Mouse (Mus musculus) testis, postnatal 14 days (tissue): ENCODE measurements around the gene Myb.

Source experiments
- DNase-seq: peaks from one replicate; pipeline ENCODE4 v3.0.0; 2021; ENCODE audit warnings: low spot score

The Myb gene

GRCm38 (mm10) chr10:21160537-21161358 is at the start of gene Myb:
TSS of gene Myb (minus strand) at chr10:21160984.
- DNase-seq: peak; percentile 67

GRCm38 (mm10) chr10:21207378-21207777 is 46.6 kb upstream of the Myb start:
- no peak for DNase-seq

- DNase-seq: no peak
Observed at GRCm38 (mm10) chr10:21206232-21206631, 45.4 kb upstream of the Myb start.

GRCm38 (mm10) chr10:21204496-21205085 is 43.8 kb upstream of the Myb start:
- DNase-seq: no peak

GRCm38 (mm10) chr10:21203886-21204285 is 43.1 kb upstream of the Myb start:
- no peak for DNase-seq

GRCm38 (mm10) chr10:21203461-21203860 is 42.7 kb upstream of the Myb start:
- DNase-seq: no peak

GRCm38 (mm10) chr10:21200761-21201160 is 40.0 kb upstream of the Myb start:
- DNase-seq: no peak

GRCm38 (mm10) chr10:21200322-21200721 is 39.5 kb upstream of the Myb start:
- DNase-seq: no peak

- no peak for DNase-seq
Observed at GRCm38 (mm10) chr10:21196646-21197116, 35.9 kb upstream of the Myb start.

- DNase-seq: no peak
Observed at GRCm38 (mm10) chr10:21195597-21195996, 34.8 kb upstream of the Myb start.

- DNase-seq: no peak
Observed at GRCm38 (mm10) chr10:21193935-21194505, 33.2 kb upstream of the Myb start.

- DNase-seq: no peak
Observed at GRCm38 (mm10) chr10:21193088-21193934, 32.5 kb upstream of the Myb start.

GRCm38 (mm10) chr10:21192436-21192835 is 31.7 kb upstream of the Myb start:
- no peak for DNase-seq

- DNase-seq: no peak
Observed at GRCm38 (mm10) chr10:21189756-21190397, 29.1 kb upstream of the Myb start.

- no peak for DNase-seq
Observed at GRCm38 (mm10) chr10:21189275-21189601, 28.5 kb upstream of the Myb start.

GRCm38 (mm10) chr10:21188564-21189274 is 27.9 kb upstream of the Myb start:
- peak; percentile 11 for DNase-seq

- DNase-seq: no peak
Observed at GRCm38 (mm10) chr10:21187847-21188246, 27.1 kb upstream of the Myb start.

GRCm38 (mm10) chr10:21186733-21187132 is 25.9 kb upstream of the Myb start:
- no peak for DNase-seq

GRCm38 (mm10) chr10:21178711-21179110 is 17.9 kb upstream of the Myb start:
- no peak for DNase-seq

GRCm38 (mm10) chr10:21178281-21178680 is 17.5 kb upstream of the Myb start:
- DNase-seq: no peak

GRCm38 (mm10) chr10:21172650-21173200 is 11.9 kb upstream of the Myb start:
- no peak for DNase-seq
